Comparison of ENCODE assay signal across 9 mouse cellular contexts in the genomic region with DNA sequence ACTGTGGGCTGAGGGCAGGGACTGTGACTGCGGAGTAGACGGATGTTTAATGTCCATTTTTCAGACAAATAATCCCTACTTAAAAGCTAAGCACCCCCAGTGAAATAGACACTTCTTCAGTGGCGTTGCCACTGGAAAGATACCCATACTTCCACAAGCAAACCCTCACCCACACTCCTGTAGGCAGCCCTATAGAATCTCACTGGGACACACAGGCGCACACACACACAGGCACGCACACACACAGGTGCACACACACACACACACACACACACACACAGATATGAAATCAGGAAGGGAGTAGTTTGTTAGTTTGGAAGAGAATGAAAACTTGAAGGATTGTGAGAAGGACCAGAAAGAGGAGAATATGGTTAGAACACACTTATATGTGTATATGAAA. TPM values are rescaled to one million over a fixed set of nuclear protein-coding genes. Genes with fewer than 3 reads are reported as not detected.
DNase-seq lines count a peak whose midpoint lies in the region; ATAC-seq lines count a peak whose summit lies in the region.
"Had no signal": no experiment of that assay in that cellular context is flagged by ENCODE, and none has a peak within 500 bp of the region (broad histone marks: within the 10 kb centered on the region; RNA-seq: fewer than 3 reads in every experiment).

No protein-coding gene starts in this region.

- H3K9me3 ChIP-seq in embryonic facial prominence, embryonic 10.5 days = 0 out of 2 replicates have a peak, but pooled peaks cover 2% of the 10 kb centered on the region
- peaks cover 5% of the 10 kb centered on the region; the same call in 1 of the 2 replicates for H3K9me3 ChIP-seq in embryonic facial prominence, embryonic 14.5 days (ENCODE audit: control insufficient read depth, low read length)
- H3K9me3 ChIP-seq in hindbrain, embryonic 14.5 days (ENCODE audit: control insufficient read depth, low read length) = no peaks in the 10 kb centered on the region
- H3K9me3 ChIP-seq in midbrain, embryonic 14.5 days (ENCODE audit: control insufficient read depth, low read length) = no peaks in the 10 kb centered on the region
- H3K9me3 ChIP-seq in liver, embryonic 11.5 days (ENCODE audit: control insufficient read depth, low read length) = no peaks in the 10 kb centered on the region

- H3K4me1 ChIP-seq in embryonic facial prominence, embryonic 10.5 days = peaks cover 24% of the 10 kb centered on the region
- peaks cover 22% of the 10 kb centered on the region for H3K4me1 ChIP-seq in embryonic facial prominence, embryonic 14.5 days (ENCODE audit: control insufficient read depth, insufficient read depth, low read length)
- peaks cover 20% of the 10 kb centered on the region for H3K4me1 ChIP-seq in hindbrain, embryonic 14.5 days (replicated peaks; ENCODE audit: control insufficient read depth, insufficient read depth, low read length)
- peaks cover 19% of the 10 kb centered on the region; the same call in 1 of the 2 replicates for H3K4me1 ChIP-seq in midbrain, embryonic 14.5 days (ENCODE audit: control insufficient read depth, insufficient read depth, low read length)
- 0 out of 2 replicates have a peak, but pooled peaks cover 3% of the 10 kb centered on the region for H3K4me1 ChIP-seq in liver, embryonic 11.5 days (replicated peaks; ENCODE audit: control insufficient read depth, insufficient read depth, low read length)

- H3K4me2 ChIP-seq in embryonic facial prominence, embryonic 14.5 days (ENCODE audit: low read depth, low read length) = peak overlapping the region; percentile 49
- H3K4me2 ChIP-seq in hindbrain, embryonic 14.5 days (replicated peaks) = peak overlapping the region; percentile 44
- H3K4me2 ChIP-seq in midbrain, embryonic 14.5 days (ENCODE audit: low read length) = peak overlapping the region; percentile 44
- no peak overlapping the region for H3K4me2 ChIP-seq in liver, embryonic 11.5 days

- H3K9ac ChIP-seq in embryonic facial prominence, embryonic 14.5 days (ENCODE audit: low read depth, low read length) = 0 out of 2 replicates have a peak overlapping the region, but pooled peaks have one; percentile 1
- no peak overlapping the region for H3K9ac ChIP-seq in hindbrain, embryonic 14.5 days
- no peak overlapping the region for H3K9ac ChIP-seq in midbrain, embryonic 14.5 days (replicated peaks; ENCODE audit: low read length)
- no peak overlapping the region for H3K9ac ChIP-seq in liver, embryonic 11.5 days (ENCODE audit: low read depth, low read length)
- H3K9ac ChIP-seq: liver, embryonic 14.5 days had no signal

- WGBS in embryonic facial prominence, embryonic 10.5 days = 86% methylated on average over 5 of the region's 5 CpGs
- WGBS in embryonic facial prominence, embryonic 14.5 days = 69% methylated on average over 5 of the region's 5 CpGs
- WGBS in hindbrain, embryonic 14.5 days = 50% methylated on average over 5 of the region's 5 CpGs
- 40% methylated on average over 5 of the region's 5 CpGs for WGBS in midbrain, embryonic 14.5 days
- WGBS in liver, embryonic 11.5 days = 80% methylated on average over 5 of the region's 5 CpGs

- H3K4me3 ChIP-seq in embryonic facial prominence, embryonic 10.5 days = no peak overlapping the region
- H3K4me3 ChIP-seq in embryonic facial prominence, embryonic 14.5 days (ENCODE audit: low read depth, low read length) = no peak overlapping the region
- no peak overlapping the region for H3K4me3 ChIP-seq in hindbrain, embryonic 14.5 days (replicated peaks; ENCODE audit: low read length)
- H3K4me3 ChIP-seq in midbrain, embryonic 14.5 days (replicated peaks; ENCODE audit: low read depth, low read length) = no peak overlapping the region
- no peak overlapping the region for H3K4me3 ChIP-seq in liver, embryonic 11.5 days (ENCODE audit: low read depth, low read length)

- no peaks in the 10 kb centered on the region for H3K27me3 ChIP-seq in embryonic facial prominence, embryonic 10.5 days (replicated peaks; ENCODE audit: low read depth, poor library complexity, severe bottlenecking)
- no peaks in the 10 kb centered on the region for H3K27me3 ChIP-seq in embryonic facial prominence, embryonic 14.5 days (replicated peaks; ENCODE audit: control insufficient read depth, insufficient read depth, low read length)
- no peaks in the 10 kb centered on the region for H3K27me3 ChIP-seq in hindbrain, embryonic 14.5 days (ENCODE audit: control insufficient read depth, insufficient read depth, low read length)
- no peaks in the 10 kb centered on the region for H3K27me3 ChIP-seq in midbrain, embryonic 14.5 days (ENCODE audit: control insufficient read depth, insufficient read depth, low read length)
- H3K27me3 ChIP-seq in liver, embryonic 11.5 days (replicated peaks; ENCODE audit: control insufficient read depth, insufficient read depth, low read length) = no peaks in the 10 kb centered on the region

- DNase-seq in embryonic facial prominence, embryonic 10.5 days (ENCODE audit: low spot score) = no peak
- DNase-seq in embryonic facial prominence, embryonic 14.5 days (ENCODE audit: low spot score) = no peak
- DNase-seq in hindbrain, embryonic 14.5 days (ENCODE audit: low spot score) = no peak
- DNase-seq in midbrain, embryonic 14.5 days = no peak
- no peak for DNase-seq in urinary bladder, postnatal 36 days (ENCODE audit: low spot score in 2 of 2)
- no peak for DNase-seq in c-Kit-positive CD71-positive TER-119-positive erythroid progenitor cells, embryonic 14.5 days (ENCODE audit: low spot score)
- DNase-seq in liver, embryonic 11.5 days (ENCODE audit: low spot score) = no peak

- no peak for ATAC-seq in embryonic facial prominence, embryonic 14.5 days (ENCODE audit: low read depth)
- no peak for ATAC-seq in hindbrain, embryonic 14.5 days (ENCODE audit: low FRiP score)
- ATAC-seq in midbrain, embryonic 14.5 days (ENCODE audit: low FRiP score, low TSS enrichment) = no peak
- ATAC-seq in liver, embryonic 11.5 days (replicated peaks; ENCODE audit: low FRiP score) = no peak
- ATAC-seq: activated CD4-positive, CD25-positive, alpha-beta regulatory T cell, adult 4 months had no signal

- peaks cover 20% of the 10 kb centered on the region for H3K36me3 ChIP-seq in embryonic facial prominence, embryonic 10.5 days (replicated peaks)
- no peaks in the 10 kb centered on the region for H3K36me3 ChIP-seq in embryonic facial prominence, embryonic 14.5 days (ENCODE audit: control insufficient read depth, insufficient read depth, low read length)
- H3K36me3 ChIP-seq in hindbrain, embryonic 14.5 days (replicated peaks; ENCODE audit: control insufficient read depth, insufficient read depth) = no peaks in the 10 kb centered on the region
- no peaks in the 10 kb centered on the region for H3K36me3 ChIP-seq in midbrain, embryonic 14.5 days (ENCODE audit: control insufficient read depth, insufficient read depth, low read length)
- no peaks in the 10 kb centered on the region for H3K36me3 ChIP-seq in liver, embryonic 11.5 days (ENCODE audit: control insufficient read depth, insufficient read depth, low read length)

- peak overlapping the region; percentile 76 for H3K27ac ChIP-seq in embryonic facial prominence, embryonic 10.5 days (replicated peaks)
- H3K27ac ChIP-seq in embryonic facial prominence, embryonic 14.5 days (replicated peaks; ENCODE audit: low read depth, low read length) = peak overlapping the region; percentile 84
- H3K27ac ChIP-seq in hindbrain, embryonic 14.5 days = peak overlapping the region; percentile 65
- peak overlapping the region; percentile 49; the same call in 1 of the 2 replicates for H3K27ac ChIP-seq in midbrain, embryonic 14.5 days (replicated peaks; ENCODE audit: low read depth, low read length)
- no peak overlapping the region for H3K27ac ChIP-seq in liver, embryonic 11.5 days (ENCODE audit: low read depth, low read length)
- H3K27ac ChIP-seq: liver, embryonic 14.5 days had no signal

RNA-seq across cellular contexts. Expression of a gene that starts 20.3 kb away (rescaled TPM):
- 38.0 and 43.0 TPM in 2 replicates for polyA plus RNA-seq in embryonic facial prominence, embryonic 10.5 days (2016; fragmentation: Nextera tagmentation; extraction: Ambion mirVana)
- polyA plus RNA-seq in embryonic facial prominence, embryonic 14.5 days (2014; fragmentation: Nextera tagmentation; extraction: Ambion mirVana) = 67.1 and 70.2 TPM in 2 replicates
- polyA plus RNA-seq in hindbrain, embryonic 14.5 days (2014; fragmentation: Nextera tagmentation; extraction: Ambion mirVana) = 56.6 and 59.6 TPM in 2 replicates
- polyA plus RNA-seq in midbrain, embryonic 14.5 days (2014; fragmentation: Nextera tagmentation; extraction: Ambion mirVana) = 41.4 and 61.2 TPM in 2 replicates
- polyA plus RNA-seq in liver, embryonic 11.5 days (2014; fragmentation: Nextera tagmentation; extraction: Ambion mirVana) = 5.5 and 6.0 TPM in 2 replicates
